Mouse (Mus musculus) forebrain, embryonic 10.5 days (tissue): ENCODE results near the gene Nop9. TPM values are rescaled to one million over a fixed set of nuclear protein-coding genes. Genes with fewer than 3 reads are reported as not detected.
A peak's percentile ranks its signal among the peaks of the same experiment; 100 is the strongest.
"Not testable (repeated sequence)": the region's sequence is repeated elsewhere in the genome, so short reads cannot be mapped to it uniquely, and the experiment has no call there.

Source experiments
- DNase-seq: peaks from one replicate; pipeline ENCODE4 v3.0.0-alpha.2; 2017; ENCODE audit warnings: low spot score; ENCODE audit errors: extremely low spot score
- H3K27ac ChIP-seq: fragments of 300-500 bp; sonication (generic); 2 replicates; pipeline ENCODE4 v1.5.1; 2016; ENCODE audit warnings: mild to moderate bottlenecking
- H3K27me3 ChIP-seq: fragments of 300-500 bp; sonication (generic); 2 replicates; pipeline ENCODE4 v1.6.1; 2016; ENCODE audit warnings: mild to moderate bottlenecking; ENCODE audit not compliant: poor library complexity, severe bottlenecking
- H3K36me3 ChIP-seq: fragments of 300-500 bp; sonication (generic); replicated peaks from 2 replicates; pipeline ENCODE4 v1.6.1; 2016; ENCODE audit warnings: mild to moderate bottlenecking, moderate library complexity
- H3K4me1 ChIP-seq: fragments of 300-500 bp; sonication (generic); 2 replicates; pipeline ENCODE4 v1.6.1; 2016
- H3K4me3 ChIP-seq: fragments of 300-500 bp; sonication (generic); 2 replicates; pipeline ENCODE4 v1.5.1; 2016; ENCODE audit warnings: mild to moderate bottlenecking, moderate library complexity
- H3K9me3 ChIP-seq: fragments of 300-500 bp; sonication (generic); 2 replicates; pipeline ENCODE4 v1.6.1; 2016; ENCODE audit warnings: mild to moderate bottlenecking, moderate library complexity
- WGBS: fragments of 180-500 bp; shearing (Covaris S2); methylation state at CpG from one replicate; pipeline ENCODE4 v1.1.7; 2016; 5-methylcytosine and 5-hydroxymethylcytosine counted together
- polyA plus RNA-seq: library from polyadenylated mRNA; unstranded; fragments of >200 nt; fragmentation: Nextera tagmentation; extraction: Ambion mirVana; gene quantifications from 2 replicates; pipeline ENCODE4 v1.2.1, GENCODE M21; 2016

Gene Nop9
- polyA plus RNA-seq, 1 experiment from 2014 or later: 68.4 TPM

DNA sequence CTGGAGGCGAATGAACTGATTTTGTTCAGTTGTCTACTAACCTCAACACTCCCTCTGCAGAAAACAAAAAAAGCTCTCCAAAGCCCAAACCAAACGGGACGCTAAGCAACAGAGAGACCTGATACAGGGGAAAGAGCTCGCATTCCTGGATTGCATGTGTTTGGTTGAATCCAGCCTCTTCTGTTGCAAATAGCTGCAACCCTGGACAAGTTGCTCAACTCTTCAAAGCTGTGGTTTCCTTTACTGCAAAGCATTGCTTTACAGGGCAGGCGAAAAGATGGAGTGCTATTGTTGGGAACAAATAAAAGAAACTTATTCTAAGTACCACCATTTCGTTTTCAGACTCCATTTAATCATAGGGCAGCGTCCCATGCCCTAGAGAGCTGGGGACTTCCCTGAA, 10.6 kb upstream of the Nop9 start:
- no peak overlapping the region for H3K4me3 ChIP-seq
- WGBS: 81% methylated on average over 7 of the region's 7 CpGs

DNA sequence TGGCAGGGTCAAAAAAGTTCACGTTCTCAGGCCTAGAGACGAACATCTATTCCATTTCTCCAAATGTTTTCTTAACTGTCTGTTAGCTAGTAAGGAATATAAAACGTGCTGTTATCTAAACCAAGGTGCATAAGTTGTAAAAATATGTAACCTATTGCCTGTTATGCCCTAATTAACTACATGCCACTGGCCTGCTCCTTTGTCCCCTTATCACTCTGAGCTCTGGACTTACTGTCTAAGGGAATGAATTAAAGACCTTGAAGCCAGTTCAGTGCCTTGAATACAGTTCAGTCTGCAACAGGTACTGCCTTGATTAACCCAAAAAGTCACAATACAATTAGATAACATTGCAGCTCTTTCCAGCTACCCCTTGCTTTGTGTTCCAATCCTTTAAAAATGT, 10.2 kb upstream of the Nop9 start:
- WGBS: 82% methylated on average over 3 of the region's 3 CpGs
- H3K36me3 ChIP-seq: peaks cover 26% of the 10 kb centered on the region
- H3K27ac ChIP-seq: no peak overlapping the region
- DNase-seq: no peak
- no peak overlapping the region for H3K4me3 ChIP-seq
- no peaks in the 10 kb centered on the region for H3K4me1 ChIP-seq
- H3K9me3 ChIP-seq: no peaks in the 10 kb centered on the region
- no peaks in the 10 kb centered on the region for H3K27me3 ChIP-seq

More for the DNA sequence above, 10.6 kb upstream of the Nop9 start:
- peaks cover 21% of the 10 kb centered on the region for H3K36me3 ChIP-seq
- DNase-seq: no peak
- H3K4me1 ChIP-seq: no peaks in the 10 kb centered on the region
- no peak overlapping the region for H3K27ac ChIP-seq
- no peaks in the 10 kb centered on the region for H3K9me3 ChIP-seq
- H3K27me3 ChIP-seq: no peaks in the 10 kb centered on the region

DNA sequence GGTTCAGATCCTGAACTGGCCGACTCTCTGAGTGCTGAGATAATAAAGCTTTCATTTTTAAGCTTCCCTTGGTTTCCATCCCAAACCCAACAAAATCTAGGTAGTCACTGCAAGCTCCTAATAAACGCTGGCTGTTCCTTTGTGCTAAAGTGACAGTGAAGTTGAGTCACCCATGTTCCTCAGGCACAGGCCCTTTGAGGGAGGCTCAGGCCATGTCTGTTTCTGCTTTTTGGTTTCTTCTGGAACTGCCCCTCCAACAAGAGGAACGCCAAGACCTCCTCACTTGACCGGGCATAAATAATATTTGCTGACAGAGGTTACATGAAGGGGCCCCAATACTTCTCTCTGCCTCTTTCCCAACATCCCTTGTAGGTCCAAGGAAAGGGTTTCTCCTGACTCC, 9.7 kb upstream of the Nop9 start:
- Histone ChIP-seq H3K4me1 (no peaks in the 10 kb centered on the region), H3K9me3 (no peaks in the 10 kb centered on the region), H3K27me3 (no peaks in the 10 kb centered on the region), H3K27ac (no peak overlapping the region), H3K4me3 (no peak overlapping the region), H3K36me3 (peaks cover 30% of the 10 kb centered on the region)
- no peak for DNase-seq
- 85% methylated on average over 4 of the region's 4 CpGs for WGBS

GRCm38 (mm10) chr14:55737086-55737687, 8.3 kb upstream of the Nop9 start:
- H3K27me3 ChIP-seq: no peaks in the 10 kb centered on the region
- H3K4me3 ChIP-seq: no peak overlapping the region
- WGBS: 90% methylated on average over 9 of the region's 9 CpGs
- peaks cover 40% of the 10 kb centered on the region for H3K36me3 ChIP-seq
- no peaks in the 10 kb centered on the region for H3K4me1 ChIP-seq
- no peak for DNase-seq
- no peak overlapping the region for H3K27ac ChIP-seq
- no peaks in the 10 kb centered on the region for H3K9me3 ChIP-seq

DNA sequence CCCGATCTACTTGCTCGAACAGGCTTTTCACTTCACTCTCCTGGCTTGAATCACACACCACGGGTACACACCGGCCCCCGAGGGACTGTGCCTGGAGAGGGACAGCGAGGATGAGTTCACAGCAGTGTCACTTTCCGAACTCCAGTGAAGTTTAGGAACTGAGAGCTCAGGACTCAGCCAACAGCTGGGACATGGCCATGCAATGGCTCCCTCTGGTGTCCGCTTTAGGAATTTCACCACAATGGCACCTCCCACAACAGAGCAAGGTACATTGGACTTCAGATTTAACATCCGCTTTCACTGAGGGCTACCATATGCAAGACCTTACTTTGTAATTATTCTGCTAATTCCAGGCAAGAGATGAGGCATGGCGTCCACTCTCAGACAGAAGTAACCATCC, 1.8 kb upstream of the Nop9 start:
- WGBS: 22% methylated on average over 10 of the region's 10 CpGs
- DNase-seq: peak; percentile 84

GRCm38 (mm10) chr14:55745861-55746237, 356 bp downstream of the Nop9 start:
- H3K4me1 ChIP-seq: peaks cover 41% of the 10 kb centered on the region
- under 1% methylated on average over 31 of the region's 31 CpGs for WGBS
- H3K36me3 ChIP-seq: peaks cover 53% of the 10 kb centered on the region
- peak overlapping the region; percentile 86 for H3K27ac ChIP-seq
- no peaks in the 10 kb centered on the region for H3K9me3 ChIP-seq
- H3K27me3 ChIP-seq: no peaks in the 10 kb centered on the region
- peak overlapping the region; percentile 84 for H3K4me3 ChIP-seq
- no peak for DNase-seq

More for the DNA sequence above, 1.8 kb upstream of the Nop9 start:
- peaks cover 54% of the 10 kb centered on the region for H3K36me3 ChIP-seq
- peak overlapping the region; percentile 18; the same call in 1 of the 2 replicates for H3K4me3 ChIP-seq
- no peak overlapping the region for H3K27ac ChIP-seq
- peaks cover 41% of the 10 kb centered on the region for H3K4me1 ChIP-seq
- no peaks in the 10 kb centered on the region for H3K9me3 ChIP-seq
- no peaks in the 10 kb centered on the region for H3K27me3 ChIP-seq

GRCm38 (mm10) chr14:55747051-55747847, 1.8 kb downstream of the Nop9 start:
- H3K4me1 ChIP-seq: peaks cover 41% of the 10 kb centered on the region

GRCm38 (mm10) chr14:55757566-55757965, 12.1 kb downstream of the Nop9 start:
- DNase-seq: no peak
- H3K4me1 ChIP-seq: peaks cover 26% of the 10 kb centered on the region
- no peaks in the 10 kb centered on the region for H3K9me3 ChIP-seq
- no peak overlapping the region for H3K27ac ChIP-seq
- WGBS: 88% methylated on average over 6 of the region's 6 CpGs
- H3K27me3 ChIP-seq: peaks cover 24% of the 10 kb centered on the region
- H3K4me3 ChIP-seq: no peak overlapping the region
- H3K36me3 ChIP-seq: peaks cover 43% of the 10 kb centered on the region

More at GRCm38 (mm10) chr14:55747051-55747847, 1.8 kb downstream of the Nop9 start:
- H3K27me3 ChIP-seq: no peaks in the 10 kb centered on the region
- H3K4me3 ChIP-seq: peak overlapping the region; percentile 84
- H3K27ac ChIP-seq: no peak overlapping the region
- H3K9me3 ChIP-seq: no peaks in the 10 kb centered on the region
- 92% methylated on average over 10 of the region's 10 CpGs for WGBS
- no peak for DNase-seq
- H3K36me3 ChIP-seq: peaks cover 57% of the 10 kb centered on the region

DNA sequence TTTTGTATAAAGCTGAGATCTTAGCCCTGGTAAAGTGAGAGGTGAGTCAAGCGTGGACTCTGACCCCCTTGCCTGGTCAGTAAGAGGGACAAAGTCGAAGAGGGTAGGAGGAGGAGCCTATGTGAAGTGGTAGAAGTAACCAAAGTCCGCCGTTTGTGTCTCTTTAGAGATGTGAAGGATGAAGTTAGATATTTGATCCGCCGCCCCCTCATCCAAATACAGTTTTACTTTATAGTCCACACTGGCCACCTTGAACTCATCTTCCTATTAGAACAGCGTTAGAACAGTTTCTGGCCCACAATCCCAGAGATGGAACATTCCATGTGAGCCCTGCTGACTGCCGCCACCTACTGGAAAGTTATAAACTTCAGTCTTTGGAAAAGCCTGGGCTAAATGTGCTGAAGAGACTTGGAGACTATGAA, 12.9 kb downstream of the Nop9 start, which contains the start of gene Cideb:
Gene Cideb (minus strand): TSS at position 96 of the 422 bp plus-strand sequence.
- peaks cover 30% of the 10 kb centered on the region for H3K4me1 ChIP-seq
- H3K27me3 ChIP-seq: peaks cover 32% of the 10 kb centered on the region
- DNase-seq: peak; percentile 55
- H3K27ac ChIP-seq: no peak within 1 kb of the TSS
- no peaks in the 10 kb centered on the region for H3K9me3 ChIP-seq
- H3K36me3 ChIP-seq: peaks cover 34% of the 10 kb centered on the region
- 23% methylated on average over 8 of the region's 8 CpGs for WGBS
- H3K4me3 ChIP-seq: no peak within 1 kb of the TSS

- peak; percentile 83 for DNase-seq
- Histone ChIP-seq H3K27me3 (peaks cover 50% of the 10 kb centered on the region), H3K4me1 (peaks cover 30% of the 10 kb centered on the region), H3K36me3 (peaks cover 17% of the 10 kb centered on the region), H3K4me3 (peak overlapping the region; percentile 31)
- 3% methylated on average over 6 of the region's 6 CpGs for WGBS
- not testable (repeated sequence) for H3K27ac ChIP-seq, H3K9me3 ChIP-seq
Observed at GRCm38 (mm10) chr14:55760156-55760555, 14.7 kb downstream of the Nop9 start.

DNA sequence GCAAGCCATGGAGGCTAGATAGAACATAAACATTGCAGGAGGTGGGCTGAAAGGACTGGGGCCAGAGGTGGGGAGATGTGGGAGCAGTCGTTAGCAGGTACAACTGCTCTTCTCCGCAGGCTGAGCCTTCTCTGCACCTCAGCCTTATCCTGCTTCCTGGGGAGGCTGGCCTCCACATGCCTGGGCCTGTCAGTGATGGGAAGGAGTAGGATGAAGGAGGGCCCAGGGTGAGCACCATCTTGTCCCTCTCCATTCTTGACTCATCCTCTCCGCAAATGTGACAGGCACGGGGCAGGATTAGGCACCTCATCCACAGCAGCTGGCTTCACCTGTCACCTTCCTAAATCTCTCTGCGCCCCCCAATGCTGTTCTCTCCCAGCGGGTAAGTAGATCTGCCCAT, 15.7 kb downstream of the Nop9 start, which contains the start of gene Ltb4r2:
Gene Ltb4r2 (plus strand): TSS at position 266 of the 400 bp plus-strand sequence.
- Histone ChIP-seq H3K27me3 (peaks cover 60% of the 10 kb centered on the region), H3K4me1 (peaks cover 30% of the 10 kb centered on the region), H3K9me3 (no peaks in the 10 kb centered on the region), H3K27ac (peak within 1 kb of the TSS; percentile 84), H3K4me3 (peak within 1 kb of the TSS; percentile 67), H3K36me3 (peaks cover 7% of the 10 kb centered on the region)
- DNase-seq: no peak
- WGBS: 68% methylated on average over 6 of the region's 6 CpGs

DNA sequence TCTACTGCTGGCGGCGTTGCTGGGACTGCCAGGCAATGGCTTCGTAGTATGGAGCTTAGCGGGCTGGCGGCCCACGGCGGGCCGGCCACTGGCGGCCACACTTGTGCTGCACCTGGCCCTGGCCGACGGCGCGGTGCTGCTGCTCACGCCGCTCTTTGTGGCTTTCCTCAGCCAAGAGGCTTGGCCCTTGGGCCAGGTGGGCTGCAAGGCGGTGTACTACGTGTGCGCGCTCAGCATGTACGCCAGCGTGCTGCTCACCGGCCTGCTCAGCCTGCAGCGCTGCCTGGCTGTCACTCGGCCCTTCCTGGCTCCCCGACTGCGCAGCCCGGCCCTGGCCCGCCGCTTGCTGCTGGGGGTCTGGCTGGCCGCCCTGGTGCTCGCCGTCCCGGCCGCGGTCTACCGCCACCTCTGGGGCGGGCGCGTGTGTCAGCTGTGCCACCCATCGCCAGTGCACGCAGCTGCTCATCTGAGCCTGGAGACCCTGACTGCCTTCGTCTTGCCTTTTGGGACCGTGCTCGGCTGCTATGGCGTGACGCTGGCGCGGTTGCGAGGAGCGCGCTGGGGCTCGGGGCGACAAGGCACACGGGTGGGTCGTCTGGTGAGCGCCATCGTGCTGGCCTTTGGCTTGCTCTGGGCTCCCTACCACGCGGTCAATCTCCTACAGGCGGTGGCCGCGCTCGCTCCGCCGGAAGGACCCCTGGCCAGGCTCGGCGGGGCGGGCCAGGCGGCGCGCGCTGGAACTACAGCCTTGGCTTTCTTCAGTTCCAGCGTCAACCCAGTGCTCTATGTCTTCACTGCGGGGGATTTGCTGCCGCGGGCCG, 16.7 kb downstream of the Nop9 start:
- Histone ChIP-seq H3K27ac (peak overlapping the region; percentile 84), H3K27me3 (peaks cover 70% of the 10 kb centered on the region), H3K4me1 (peaks cover 31% of the 10 kb centered on the region), H3K9me3 (no peaks in the 10 kb centered on the region), H3K4me3 (peak overlapping the region; percentile 67), H3K36me3 (no peaks in the 10 kb centered on the region)
- DNase-seq: peak; percentile 62
- WGBS: under 1% methylated on average over 77 of the region's 77 CpGs
